8 mouse cellular contexts compared by ENCODE assay signal in genomic region chr19:11559560-11559959, GRCm38 (mm10). TPM values are rescaled to one million over a fixed set of nuclear protein-coding genes. Genes with fewer than 3 reads are reported as not detected.
"Had no signal": no experiment of that assay in that cellular context is flagged by ENCODE, and none has a peak within 500 bp of the region (broad histone marks: within the 10 kb centered on the region; RNA-seq: fewer than 3 reads in every experiment).

No protein-coding gene starts in this region.

RNA-seq across cellular contexts. Expression of gene Ms4a4d, which starts 23.0 kb away (rescaled TPM):
- total RNA-seq: layer of hippocampus, adult 2 months; layer of hippocampus, postnatal 10 days; left cerebral cortex, postnatal 36 days; megakaryocyte-erythroid progenitor cell, adult 5-6 weeks had no signal
- polyA plus RNA-seq: midbrain, embryonic 12.5 days; midbrain, embryonic 16.5 days; neural tube, embryonic 12.5 days had no signal

RNA-seq across cellular contexts. Expression of gene Ms4a6b, which starts 43.2 kb away (rescaled TPM):
- polyA plus RNA-seq: myocyte had no signal

RNA-seq across cellular contexts. Expression of gene Ms4a6d, which starts 45.1 kb away (rescaled TPM):
- total RNA-seq: megakaryocyte-erythroid progenitor cell, adult 5-6 weeks had no signal
